7 mouse cellular contexts compared by ENCODE assay signal in the genomic region with DNA sequence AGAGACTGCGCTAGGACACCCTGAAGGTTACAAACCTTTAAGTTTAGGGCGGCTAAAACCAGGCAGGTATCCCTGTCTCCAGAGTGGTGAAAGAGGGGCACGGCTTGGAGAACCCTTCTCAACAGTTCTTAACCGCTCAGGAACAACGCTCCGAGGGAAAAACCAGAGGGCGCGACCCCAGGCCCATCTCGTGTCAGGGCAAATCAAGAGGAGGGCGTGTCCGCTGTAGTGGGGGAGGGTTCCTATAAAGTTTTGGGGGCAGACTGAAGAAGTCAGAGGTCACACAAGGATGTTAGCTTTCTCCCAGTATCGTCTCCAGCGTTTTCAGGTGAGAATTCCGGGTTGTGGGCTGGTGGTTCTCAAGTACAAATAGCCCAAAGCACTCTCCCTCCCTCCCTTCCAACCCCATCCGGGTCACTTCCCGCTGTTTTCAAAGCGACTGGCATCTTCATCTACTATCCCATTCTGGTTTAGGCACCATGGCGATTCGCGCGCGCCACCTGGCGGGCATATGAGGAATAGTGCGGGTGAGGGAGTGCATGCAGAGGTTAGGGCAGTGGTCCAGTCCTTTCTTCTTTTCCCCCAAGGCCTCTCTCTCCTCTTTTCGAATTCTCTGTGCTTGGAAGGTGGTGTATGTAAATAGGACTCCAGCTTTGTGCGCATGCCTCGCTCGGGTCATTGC. TPM values are rescaled to one million over a fixed set of nuclear protein-coding genes. Genes with fewer than 3 reads are reported as not detected.
DNase-seq lines count a peak whose midpoint lies in the region; ATAC-seq lines count a peak whose summit lies in the region.

A gene (minus strand): TSS at position 489 of the 682 bp plus-strand sequence.

- H3K36me3 ChIP-seq in embryonic facial prominence, embryonic 11.5 days (replicated peaks; ENCODE audit: control insufficient read depth, insufficient read depth, low read depth, low read length): no peaks in the 10 kb centered on the region
- H3K36me3 ChIP-seq in midbrain, embryonic 12.5 days: no peaks in the 10 kb centered on the region

- H3K9ac ChIP-seq in embryonic facial prominence, embryonic 11.5 days (replicated peaks; ENCODE audit: low read length): peak within 1 kb of the TSS; percentile 34
- H3K9ac ChIP-seq in midbrain, embryonic 12.5 days (replicated peaks): peak within 1 kb of the TSS; percentile 24; the same call in 1 of the 2 replicates

- peak within 1 kb of the TSS; percentile 53 for H3K4me2 ChIP-seq in embryonic facial prominence, embryonic 11.5 days (ENCODE audit: low read depth, low read length)
- H3K4me2 ChIP-seq in midbrain, embryonic 12.5 days (replicated peaks): peak within 1 kb of the TSS; percentile 47

- peak; percentile 89 for DNase-seq in adrenal gland, postnatal 14 days
- DNase-seq in embryonic facial prominence, embryonic 11.5 days (ENCODE audit: low spot score): peak; percentile 88
- DNase-seq in heart, adult 11 months: peak; percentile 98
- DNase-seq in kidney, adult 11 months: peak; percentile 66
- DNase-seq in left cerebral cortex, postnatal 4 days: peak; percentile 77
- peak; percentile 78 for DNase-seq in skeletal muscle tissue, adult 2 months (ENCODE audit: low read depth, low spot score)

- no peaks in the 10 kb centered on the region for H3K4me1 ChIP-seq in embryonic facial prominence, embryonic 11.5 days (ENCODE audit: control insufficient read depth, insufficient read depth, low read length)
- H3K4me1 ChIP-seq in midbrain, embryonic 12.5 days: peaks cover 19% of the 10 kb centered on the region

- H3K4me3 ChIP-seq in embryonic facial prominence, embryonic 11.5 days (ENCODE audit: low read depth, low read length): 0 out of 2 replicates have a peak within 1 kb of the TSS, but pooled peaks have one; percentile 14
- H3K4me3 ChIP-seq in midbrain, embryonic 12.5 days: peak within 1 kb of the TSS; percentile 21

- H3K27me3 ChIP-seq in embryonic facial prominence, embryonic 11.5 days (ENCODE audit: control insufficient read depth, insufficient read depth, low read length): no peaks in the 10 kb centered on the region
- no peaks in the 10 kb centered on the region for H3K27me3 ChIP-seq in midbrain, embryonic 12.5 days

- H3K27ac ChIP-seq in embryonic facial prominence, embryonic 11.5 days (replicated peaks; ENCODE audit: low read depth, low read length): no peak within 1 kb of the TSS
- no peak within 1 kb of the TSS for H3K27ac ChIP-seq in midbrain, embryonic 12.5 days (replicated peaks)

- intact Hi-C loops in left cerebral cortex, postnatal 4 days (cut with DNase I): loop anchor here (5.0 kb wide), 1 partner anchor 268 kb away; no protein-coding TSS in a partner anchor

- ATAC-seq in embryonic facial prominence, embryonic 11.5 days (replicated peaks; ENCODE audit: insufficient number of reproducible peaks, low FRiP score, low TSS enrichment, low read depth): peak; percentile 84
- ATAC-seq in midbrain, embryonic 12.5 days (ENCODE audit: low FRiP score, low read depth): peak; percentile 83

- no peaks in the 10 kb centered on the region for H3K9me3 ChIP-seq in embryonic facial prominence, embryonic 11.5 days (replicated peaks; ENCODE audit: control insufficient read depth, low read length)
- H3K9me3 ChIP-seq in midbrain, embryonic 12.5 days: no peaks in the 10 kb centered on the region

- 6% methylated on average over 28 of the region's 28 CpGs for WGBS in embryonic facial prominence, embryonic 11.5 days
- WGBS in midbrain, embryonic 12.5 days: 9% methylated on average over 28 of the region's 28 CpGs

RNA-seq across cellular contexts. Expression of the gene that starts here (rescaled TPM):
- not detected in 2 replicates for total RNA-seq in adrenal gland, postnatal 14 days (2021)
- not detected in 2 replicates for polyA plus RNA-seq in embryonic facial prominence, embryonic 11.5 days (2014; fragmentation: Nextera tagmentation; extraction: Ambion mirVana)
- total RNA-seq in left cerebral cortex, postnatal 4 days (2021): not detected
- not detected in 2 replicates for polyA plus RNA-seq in midbrain, embryonic 12.5 days (2016; fragmentation: Nextera tagmentation; extraction: Ambion mirVana)

Comparison
In these comparisons a context has a peak if more than half of its experiments do, and no peak if none do; other contexts are left out.
1. Peak in DNase-seq in adrenal gland, postnatal 14 days; RNA of the gene not detected or under 1 TPM.
2. Peak in DNase-seq, ATAC-seq, H3K4me3 ChIP-seq, H3K9ac ChIP-seq and H3K4me2 ChIP-seq in embryonic facial prominence, embryonic 11.5 days; RNA of the gene not detected or under 1 TPM.
3. Peak in DNase-seq in left cerebral cortex, postnatal 4 days; RNA of the gene not detected or under 1 TPM.
4. Peak in ATAC-seq, H3K4me3 ChIP-seq, H3K9ac ChIP-seq and H3K4me2 ChIP-seq in midbrain, embryonic 12.5 days; RNA of the gene not detected or under 1 TPM.